ENCODE assay signal across 20 mouse cellular contexts in genomic region chr10:116944144-116944543, GRCm38 (mm10). TPM values are rescaled to one million over a fixed set of nuclear protein-coding genes. Genes with fewer than 3 reads are reported as not detected.
DNase-seq lines count a peak whose midpoint lies in the region; ATAC-seq and TF ChIP-seq lines count a peak whose summit lies in the region.
"Had no signal": no experiment of that assay in that cellular context is flagged by ENCODE, and none has a peak within 500 bp of the region (broad histone marks: within the 10 kb centered on the region; RNA-seq: fewer than 3 reads in every experiment).

No protein-coding gene starts in this region.

- peaks cover 2% of the 10 kb centered on the region; the same call in 1 of the 2 replicates for H3K4me1 ChIP-seq in midbrain, postnatal 0 days (ENCODE audit: insufficient read depth, low read length)
- peaks cover 12% of the 10 kb centered on the region for H3K4me1 ChIP-seq in midbrain, embryonic 16.5 days (ENCODE audit: control insufficient read depth, insufficient read depth, low read length)
- H3K4me1 ChIP-seq in MEL (ENCODE audit: control insufficient read depth in 1 of 2, insufficient read depth in 2 of 2, low read length in 2 of 2) = no peaks in the 10 kb centered on the region

- ATAC-seq in midbrain, postnatal 0 days (ENCODE audit: low FRiP score) = no peak
- no peak for ATAC-seq in midbrain, embryonic 16.5 days
- ATAC-seq in megakaryocyte, adult 5-6 weeks (ENCODE audit: poor library complexity, severe bottlenecking) = no peak
- ATAC-seq: midbrain, embryonic 15.5 days had no signal

- H3K27me3 ChIP-seq in midbrain, postnatal 0 days (ENCODE audit: insufficient read depth, low read length) = no peaks in the 10 kb centered on the region
- no peaks in the 10 kb centered on the region for H3K27me3 ChIP-seq in midbrain, embryonic 16.5 days (ENCODE audit: control insufficient read depth, insufficient read depth, low read depth, low read length)
- H3K27me3 ChIP-seq in MEL (ENCODE audit: control insufficient read depth in 1 of 2, insufficient read depth in 2 of 2, low read length in 2 of 2) = no peaks in the 10 kb centered on the region
- H3K27me3 ChIP-seq: midbrain, embryonic 15.5 days had no signal

- no peak for TF ChIP-seq POLR2A in MEL (IDR thresholded peaks at IDR 0.05; ENCODE audit: control insufficient read depth in 1 of 2, insufficient read depth in 1 of 2, low read depth in 1 of 2, low read length in 2 of 2, poor library complexity in 1 of 2)

- TF ChIP-seq CTCF in midbrain, postnatal 0 days (IDR thresholded peaks at IDR 0.05) = peak; percentile 60
- TF ChIP-seq CTCF in MEL (IDR thresholded peaks at IDR 0.05 in 2 of 3, conservative IDR thresholded peaks at IDR 0.05 in 1 of 3; ENCODE audit: control insufficient read depth in 1 of 3, insufficient read depth in 1 of 3, low read depth in 2 of 3, low read length in 3 of 3, poor library complexity in 1 of 3, severe bottlenecking in 1 of 3) = peak; percentile 16 to 45 (median 26); a peak in 4 of 6 replicates

- DNase-seq in kidney, adult 9 months = peak; percentile 41
- no peak for DNase-seq in kidney, postnatal 4 days
- no peak for DNase-seq in midbrain, postnatal 0 days (ENCODE audit: low spot score)
- DNase-seq in MEL (ENCODE audit: low read depth, low spot score) = peak; percentile 39
- DNase-seq in right cerebral cortex, postnatal 10 days (ENCODE audit: low spot score in 2 of 2) = no peak
- DNase-seq: adrenal gland, postnatal 36 days; cerebellum, adult 11 months; heart, adult 11 months; kidney, adult 8-10 months; lung, postnatal 14 days; right cerebral cortex, adult 18-20 months had no signal

- H3K4me3 ChIP-seq in midbrain, postnatal 0 days (ENCODE audit: low read depth, low read length) = no peak overlapping the region
- H3K4me3 ChIP-seq in midbrain, embryonic 16.5 days (ENCODE audit: low read depth, low read length) = no peak overlapping the region
- no peak overlapping the region for H3K4me3 ChIP-seq in MEL (ENCODE audit: control insufficient read depth in 1 of 2, insufficient read depth in 1 of 2, low read depth in 2 of 2, low read length in 2 of 2)
- H3K4me3 ChIP-seq: hindbrain, embryonic 10.5 days; midbrain, embryonic 15.5 days had no signal

- H3K27ac ChIP-seq in midbrain, postnatal 0 days (ENCODE audit: low read depth, low read length) = no peak overlapping the region
- no peak overlapping the region for H3K27ac ChIP-seq in midbrain, embryonic 16.5 days (ENCODE audit: low read length)
- no peak overlapping the region for H3K27ac ChIP-seq in MEL (ENCODE audit: control insufficient read depth, low read depth, low read length)
- H3K27ac ChIP-seq: hindbrain, embryonic 10.5 days; midbrain, embryonic 15.5 days had no signal

- no peak for TF ChIP-seq EP300 in MEL (IDR thresholded peaks at IDR 0.05; ENCODE audit: low read depth in 1 of 2, low read length in 2 of 2)

- no peak overlapping the region for H3K9ac ChIP-seq in midbrain, postnatal 0 days (replicated peaks; ENCODE audit: low read length, poor library complexity, severe bottlenecking)
- H3K9ac ChIP-seq in midbrain, embryonic 16.5 days (ENCODE audit: low read depth, low read length) = no peak overlapping the region
- H3K9ac ChIP-seq in MEL (ENCODE audit: control insufficient read depth, low read depth, low read length, poor library complexity, severe bottlenecking) = no peak overlapping the region
- H3K9ac ChIP-seq: midbrain, embryonic 15.5 days had no signal

- 0 out of 2 replicates have a peak, but pooled peaks cover 3% of the 10 kb centered on the region for H3K36me3 ChIP-seq in midbrain, postnatal 0 days (ENCODE audit: insufficient read depth, low read length)
- H3K36me3 ChIP-seq in midbrain, embryonic 16.5 days (ENCODE audit: control insufficient read depth, insufficient read depth, low read length) = peaks cover 4% of the 10 kb centered on the region; the same call in 1 of the 2 replicates
- peaks cover 2 to 3% of the 10 kb centered on the region in 2 experiments; a peak in 2 of 4 replicates for H3K36me3 ChIP-seq in MEL (ENCODE audit: control insufficient read depth in 1 of 2, insufficient read depth in 2 of 2, low read length in 2 of 2)

- 87% methylated on average over 3 of the region's 3 CpGs for WGBS in midbrain, postnatal 0 days
- WGBS in midbrain, embryonic 16.5 days = 89% methylated on average over 3 of the region's 3 CpGs

- peaks cover 12% of the 10 kb centered on the region; the same call in 1 of the 2 replicates for H3K79me2 ChIP-seq in MEL (ENCODE audit: control insufficient read depth, insufficient read depth, low read length, poor library complexity)

- no peaks in the 10 kb centered on the region for H3K9me3 ChIP-seq in midbrain, postnatal 0 days (ENCODE audit: low read length)
- H3K9me3 ChIP-seq in midbrain, embryonic 16.5 days (replicated peaks; ENCODE audit: control insufficient read depth, low read length, poor library complexity, severe bottlenecking) = 0 out of 2 replicates have a peak, but pooled peaks cover 2% of the 10 kb centered on the region
- H3K9me3 ChIP-seq in MEL (replicated peaks; ENCODE audit: insufficient read depth, low read length) = no peaks in the 10 kb centered on the region
- H3K9me3 ChIP-seq: midbrain, embryonic 15.5 days had no signal

- peak; percentile 13 for TF ChIP-seq RAD21 in MEL (IDR thresholded peaks at IDR 0.05; ENCODE audit: low read depth, low read length)

- no peak overlapping the region for H3K4me2 ChIP-seq in midbrain, postnatal 0 days (ENCODE audit: low read depth, low read length, poor library complexity, severe bottlenecking)
- no peak overlapping the region for H3K4me2 ChIP-seq in midbrain, embryonic 16.5 days (ENCODE audit: low read length)
- H3K4me2 ChIP-seq: midbrain, embryonic 15.5 days had no signal

TF ChIP-seq in MEL, 35 proteins besides CTCF, POLR2A, EP300 and RAD21 (continues in another document):
- TF ChIP-seq MEF2A (IDR thresholded peaks at IDR 0.05; ENCODE audit: extremely low read depth, insufficient replicate concordance, low read depth, low read length, poor library complexity, severe bottlenecking) (no peak), RCOR1 (IDR thresholded peaks at IDR 0.05; ENCODE audit: low read depth, low read length) (no peak), MAFK (IDR thresholded peaks at IDR 0.05; ENCODE audit: borderline replicate concordance, low read depth, low read length) (no peak), HCFC1 (IDR thresholded peaks at IDR 0.05; ENCODE audit: low read depth, low read length) (0 out of 2 replicates have a peak, but pooled peaks have one; percentile 20), ELF1 (IDR thresholded peaks at IDR 0.05; ENCODE audit: low read depth, low read length) (no peak), BHLHE40 (IDR thresholded peaks at IDR 0.05; ENCODE audit: borderline replicate concordance, low read depth, low read length) (no peak), USF2 (IDR thresholded peaks at IDR 0.05; ENCODE audit: borderline replicate concordance in 1 of 2, insufficient read depth in 1 of 2, low read depth in 1 of 2, low read length in 2 of 2) (no peak), MYC (IDR thresholded peaks at IDR 0.05; ENCODE audit: low read depth, low read length) (peak; percentile 66; the same call in 1 of the 2 replicates), ETS1 (IDR thresholded peaks at IDR 0.05; ENCODE audit: low read depth, low read length) (no peak), SIN3A (IDR thresholded peaks at IDR 0.05; ENCODE audit: low read length) (no peak), SMC3 (IDR thresholded peaks at IDR 0.05; ENCODE audit: low read depth, low read length) (peak; percentile 49), USF1 (IDR thresholded peaks at IDR 0.05; ENCODE audit: low read depth, low read length) (0 out of 2 replicates have a peak, but pooled peaks have one; percentile 43), JUND (IDR thresholded peaks at IDR 0.05; ENCODE audit: low read depth, low read length) (no peak)

RNA-seq across cellular contexts. Expression of gene Rab3ip, which starts 6.4 kb away (rescaled TPM):
- total RNA-seq in midbrain, postnatal 0 days (2014; rRNA removed) = 99.8 and 142 TPM in 2 replicates
- polyA plus RNA-seq in midbrain, postnatal 0 days (2015; fragmentation: Nextera tagmentation; extraction: Ambion mirVana) = 34.4 and 34.6 TPM in 2 replicates
- 40.4 and 45.1 TPM in 2 replicates for polyA plus RNA-seq in midbrain, embryonic 16.5 days (2015; fragmentation: Nextera tagmentation; extraction: Ambion mirVana)
- total RNA-seq in MEL (2012; rRNA removed) = 15.2 and 16.8 TPM in 2 replicates
- 10 to 100 TPM in 1 of 2 experiments, not detected in 1; 23.2 TPM for polyA plus RNA-seq in MEL (2012; ENCODE audit: insufficient read depth in 1 of 2, insufficient read length in 2 of 2, low read depth in 1 of 2, low replicate concordance in 2 of 2, missing spikeins in 1 of 2)
- total RNA-seq in megakaryocyte, adult 5-6 weeks (2015) = 5.6 and 6.0 TPM in 2 replicates
- total RNA-seq in megakaryocyte, adult 5-6 weeks (2017) = 8.2 and 14.5 TPM in 2 replicates

RNA-seq across cellular contexts. Expression of gene Gm10271, which starts 28.3 kb away (rescaled TPM):
- not detected in 2 replicates for total RNA-seq in midbrain, postnatal 0 days (2014; rRNA removed)
- not detected in 2 replicates for polyA plus RNA-seq in midbrain, postnatal 0 days (2015; fragmentation: Nextera tagmentation; extraction: Ambion mirVana)
- polyA plus RNA-seq in midbrain, embryonic 16.5 days (2015; fragmentation: Nextera tagmentation; extraction: Ambion mirVana) = not detected in 2 replicates
- not detected in 2 replicates for total RNA-seq in MEL (2012; rRNA removed)
- polyA plus RNA-seq in MEL (2012; ENCODE audit: insufficient read depth in 1 of 2, insufficient read length in 2 of 2, low read depth in 1 of 2, low replicate concordance in 2 of 2, missing spikeins in 1 of 2) = not detected
- total RNA-seq in megakaryocyte, adult 5-6 weeks (2015) = not detected in 2 replicates
- total RNA-seq in megakaryocyte, adult 5-6 weeks (2017) = not detected in 2 replicates
- total RNA-seq: adrenal gland, postnatal 36 days; layer of hippocampus, postnatal 25 days had no signal
- polyA plus RNA-seq: frontal cortex, adult 2 months; hindbrain, embryonic 10.5 days; limb, embryonic 11.5 days; midbrain, embryonic 15.5 days; neural tube, embryonic 14.5 days; thymus, postnatal 0 days had no signal

RNA-seq across cellular contexts. Expression of gene Best3, which starts 42.0 kb away (rescaled TPM):
- 0.27 TPM in 1 of 2 replicates, not detected in the other for total RNA-seq in midbrain, postnatal 0 days (2014; rRNA removed)
- 0.11 and 0.13 TPM in 2 replicates for polyA plus RNA-seq in midbrain, postnatal 0 days (2015; fragmentation: Nextera tagmentation; extraction: Ambion mirVana)
- 0.10 and 0.13 TPM in 2 replicates for polyA plus RNA-seq in midbrain, embryonic 16.5 days (2015; fragmentation: Nextera tagmentation; extraction: Ambion mirVana)
- total RNA-seq in MEL (2012; rRNA removed) = not detected in 2 replicates
- polyA plus RNA-seq in MEL (2012; ENCODE audit: insufficient read depth in 1 of 2, insufficient read length in 2 of 2, low read depth in 1 of 2, low replicate concordance in 2 of 2, missing spikeins in 1 of 2) = not detected
- not detected in 2 replicates for total RNA-seq in megakaryocyte, adult 5-6 weeks (2015)
- total RNA-seq in megakaryocyte, adult 5-6 weeks (2017) = not detected in 2 replicates
- polyA plus RNA-seq: hindbrain, embryonic 10.5 days; thymus, postnatal 0 days had no signal

RNA-seq across cellular contexts. Expression of gene Myrfl, which starts 47.4 kb away (rescaled TPM):
- total RNA-seq in midbrain, postnatal 0 days (2014; rRNA removed) = 0.11 TPM in 1 of 2 replicates, not detected in the other
- 0.09 TPM in 2 replicates for polyA plus RNA-seq in midbrain, postnatal 0 days (2015; fragmentation: Nextera tagmentation; extraction: Ambion mirVana)
- 0.08 and 0.15 TPM in 2 replicates for polyA plus RNA-seq in midbrain, embryonic 16.5 days (2015; fragmentation: Nextera tagmentation; extraction: Ambion mirVana)
- total RNA-seq in MEL (2012; rRNA removed) = not detected in 2 replicates
- under 1 TPM in 1 of 2 experiments, not detected in 1; 0.03 TPM for polyA plus RNA-seq in MEL (2012; ENCODE audit: insufficient read depth in 1 of 2, insufficient read length in 2 of 2, low read depth in 1 of 2, low replicate concordance in 2 of 2, missing spikeins in 1 of 2)
- 0.09 TPM in 1 of 2 replicates, not detected in the other for total RNA-seq in megakaryocyte, adult 5-6 weeks (2015)
- not detected in 2 replicates for total RNA-seq in megakaryocyte, adult 5-6 weeks (2017)

Comparison
In these comparisons a context has a peak if more than half of its experiments do, and no peak if none do; other contexts are left out.
1. DNase-seq: peak in kidney, adult 9 months (single experiment) and MEL (single experiment); none in kidney, postnatal 4 days (0 of 2), midbrain, postnatal 0 days (single experiment) and right cerebral cortex, postnatal 10 days (0 of 2).